Mouse (Mus musculus) heart, embryonic 15.5 days (tissue): ENCODE measurements at regions not wholly inside any gene's neighbourhood (a gene's known extent, or its start where the extent isn't known, plus 50 kb on each side); places are given as distances from the start of the nearest gene placed in this dataset.

Experiments used
- ATAC-seq: fragments of 200-750 bp; cut with Nextera tagmentation; replicated peaks from 2 replicates; pipeline ENCODE4 v1.8.0; 2017; ENCODE audit warnings: low read depth, moderate TSS enrichment; ENCODE audit not compliant: insufficient number of reproducible peaks, insufficient read depth, low FRiP score
- H3K27ac ChIP-seq: fragments of 300-500 bp; sonication (generic); 2 replicates; pipeline ENCODE4 v1.5.1; 2015; ENCODE audit warnings: mild to moderate bottlenecking, inconsistent platforms
- H3K27me3 ChIP-seq: fragments of 300-500 bp; sonication (generic); 2 replicates; pipeline ENCODE4 v1.6.1; 2015; ENCODE audit warnings: inconsistent platforms
- H3K36me3 ChIP-seq: fragments of 300-500 bp; sonication (generic); 2 replicates; pipeline ENCODE4 v1.6.1; 2015; ENCODE audit warnings: mild to moderate bottlenecking, inconsistent platforms
- H3K4me1 ChIP-seq: fragments of 300-500 bp; sonication (generic); replicated peaks from 2 replicates; pipeline ENCODE4 v1.6.1; 2015; ENCODE audit warnings: inconsistent platforms
- H3K4me2 ChIP-seq: fragments of 300-500 bp; sonication (generic); 2 replicates; pipeline ENCODE4 v1.6.1; 2015; ENCODE audit warnings: inconsistent platforms, mild to moderate bottlenecking, moderate library complexity
- H3K4me3 ChIP-seq: fragments of 300-500 bp; sonication (generic); 2 replicates; pipeline ENCODE4 v1.5.1; 2015; ENCODE audit warnings: mild to moderate bottlenecking, inconsistent platforms
- H3K9ac ChIP-seq: fragments of 300-500 bp; sonication (generic); 2 replicates; pipeline ENCODE4 v1.6.1; 2015; ENCODE audit warnings: mild to moderate bottlenecking, inconsistent platforms
- H3K9me3 ChIP-seq: fragments of 300-500 bp; sonication (generic); replicated peaks from 2 replicates; pipeline ENCODE4 v1.6.1; 2016; ENCODE audit warnings: inconsistent platforms
- WGBS: fragments of 180-500 bp; shearing (Covaris S2); methylation state at CpG from one replicate; pipeline ENCODE4 v1.1.7; 2015; ENCODE audit warnings: mixed read lengths; 5-methylcytosine and 5-hydroxymethylcytosine counted together

GRCm38 (mm10) chr2:30684461-30684860, 89.6 kb downstream of the Cstad start:
- H3K4me3 ChIP-seq = no peak overlapping the region
- no peaks in the 10 kb centered on the region for H3K27me3 ChIP-seq
- WGBS = 87% methylated on average over 6 of the region's 6 CpGs
- no peak overlapping the region for H3K4me2 ChIP-seq
- peak overlapping the region; percentile 76 for H3K27ac ChIP-seq
- H3K9ac ChIP-seq = no peak overlapping the region
- H3K4me1 ChIP-seq = peaks cover 45% of the 10 kb centered on the region
- ATAC-seq = no peak
- H3K9me3 ChIP-seq = no peaks in the 10 kb centered on the region
- H3K36me3 ChIP-seq = no peaks in the 10 kb centered on the region

GRCm38 (mm10) chr2:30682146-30682825, 87.4 kb downstream of the Cstad start:
- 57% methylated on average over 5 of the region's 5 CpGs for WGBS
- Histone ChIP-seq H3K36me3 (no peaks in the 10 kb centered on the region), H3K27me3 (no peaks in the 10 kb centered on the region), H3K4me2 (no peak overlapping the region), H3K27ac (peak overlapping the region; percentile 10; the same call in 1 of the 2 replicates), H3K4me1 (peaks cover 53% of the 10 kb centered on the region), H3K4me3 (no peak overlapping the region), H3K9me3 (no peaks in the 10 kb centered on the region), H3K9ac (no peak overlapping the region)
- no peak for ATAC-seq

- 52% methylated on average over 2 of the region's 2 CpGs for WGBS
- H3K27me3 ChIP-seq = no peaks in the 10 kb centered on the region
- peak overlapping the region; percentile 25; the same call in 1 of the 2 replicates for H3K27ac ChIP-seq
- no peak overlapping the region for H3K9ac ChIP-seq
- H3K4me2 ChIP-seq = no peak overlapping the region
- no peaks in the 10 kb centered on the region for H3K36me3 ChIP-seq
- H3K4me1 ChIP-seq = peaks cover 51% of the 10 kb centered on the region
- H3K4me3 ChIP-seq = no peak overlapping the region
- ATAC-seq = no peak
- H3K9me3 ChIP-seq = no peaks in the 10 kb centered on the region
Observed at GRCm38 (mm10) chr2:30681642-30682041, 86.8 kb downstream of the Cstad start.

- Histone ChIP-seq H3K4me1 (peaks cover 38% of the 10 kb centered on the region), H3K27ac (peak overlapping the region; percentile 11), H3K27me3 (no peaks in the 10 kb centered on the region), H3K4me2 (no peak overlapping the region), H3K4me3 (no peak overlapping the region), H3K9ac (no peak overlapping the region), H3K36me3 (no peaks in the 10 kb centered on the region), H3K9me3 (no peaks in the 10 kb centered on the region)
- ATAC-seq = no peak
Observed at GRCm38 (mm10) chr2:30679041-30679440, 84.2 kb downstream of the Cstad start.

GRCm38 (mm10) chr2:30677498-30677897, 82.7 kb downstream of the Cstad start:
- peaks cover 38% of the 10 kb centered on the region for H3K4me1 ChIP-seq
- peak overlapping the region; percentile 64 for H3K4me2 ChIP-seq
- no peaks in the 10 kb centered on the region for H3K36me3 ChIP-seq
- 3% methylated on average over 5 of the region's 5 CpGs for WGBS
- H3K9me3 ChIP-seq = no peaks in the 10 kb centered on the region
- ATAC-seq = peak; percentile 41; the same call in 1 of the 2 replicates
- no peaks in the 10 kb centered on the region for H3K27me3 ChIP-seq
- peak overlapping the region; percentile 33 for H3K4me3 ChIP-seq
- H3K9ac ChIP-seq = peak overlapping the region; percentile 57
- peak overlapping the region; percentile 99 for H3K27ac ChIP-seq

GRCm38 (mm10) chr2:30676833-30677459, 82.1 kb downstream of the Cstad start:
- Histone ChIP-seq H3K9me3 (no peaks in the 10 kb centered on the region), H3K4me3 (peak overlapping the region; percentile 33), H3K4me1 (peaks cover 33% of the 10 kb centered on the region), H3K36me3 (no peaks in the 10 kb centered on the region), H3K9ac (peak overlapping the region; percentile 57), H3K4me2 (peak overlapping the region; percentile 64), H3K27ac (peak overlapping the region; percentile 99), H3K27me3 (no peaks in the 10 kb centered on the region)
- ATAC-seq = peak; percentile 83
- WGBS = under 1% methylated on average over 44 of the region's 44 CpGs

GRCm38 (mm10) chr2:30676450-30676832, 81.6 kb downstream of the Cstad start:
- H3K4me2 ChIP-seq = peak overlapping the region; percentile 64
- WGBS = 6% methylated on average over 7 of the region's 7 CpGs
- H3K4me3 ChIP-seq = peak overlapping the region; percentile 33
- H3K27ac ChIP-seq = peak overlapping the region; percentile 99
- no peaks in the 10 kb centered on the region for H3K9me3 ChIP-seq
- peaks cover 29% of the 10 kb centered on the region for H3K4me1 ChIP-seq
- peak; percentile 40; the same call in 1 of the 2 replicates for ATAC-seq
- H3K9ac ChIP-seq = peak overlapping the region; percentile 25; the same call in 1 of the 2 replicates
- H3K27me3 ChIP-seq = no peaks in the 10 kb centered on the region
- no peaks in the 10 kb centered on the region for H3K36me3 ChIP-seq

GRCm38 (mm10) chr2:30675839-30676238, 81.0 kb downstream of the Cstad start:
- no peaks in the 10 kb centered on the region for H3K36me3 ChIP-seq
- no peak overlapping the region for H3K4me2 ChIP-seq
- peaks cover 28% of the 10 kb centered on the region for H3K4me1 ChIP-seq
- no peaks in the 10 kb centered on the region for H3K9me3 ChIP-seq
- ATAC-seq = no peak
- no peak overlapping the region for H3K9ac ChIP-seq
- no peaks in the 10 kb centered on the region for H3K27me3 ChIP-seq
- WGBS = 75% methylated on average over 2 of the region's 2 CpGs
- no peak overlapping the region for H3K4me3 ChIP-seq
- 0 out of 2 replicates have a peak overlapping the region, but pooled peaks have one; percentile 99 for H3K27ac ChIP-seq

- no peak overlapping the region for H3K27ac ChIP-seq
- no peaks in the 10 kb centered on the region for H3K9me3 ChIP-seq
- 65% methylated on average over 5 of the region's 5 CpGs for WGBS
- no peak overlapping the region for H3K9ac ChIP-seq
- peaks cover 31% of the 10 kb centered on the region for H3K4me1 ChIP-seq
- H3K36me3 ChIP-seq = no peaks in the 10 kb centered on the region
- no peak overlapping the region for H3K4me2 ChIP-seq
- ATAC-seq = no peak
- H3K4me3 ChIP-seq = no peak overlapping the region
- H3K27me3 ChIP-seq = no peaks in the 10 kb centered on the region
Observed at GRCm38 (mm10) chr2:30670836-30671586, 76.2 kb downstream of the Cstad start.

GRCm38 (mm10) chr2:30667468-30667867, 72.6 kb downstream of the Cstad start:
- Histone ChIP-seq H3K27ac (peak overlapping the region; percentile 90), H3K4me3 (no peak overlapping the region), H3K36me3 (no peaks in the 10 kb centered on the region), H3K4me1 (peaks cover 31% of the 10 kb centered on the region), H3K9me3 (no peaks in the 10 kb centered on the region), H3K9ac (peak overlapping the region; percentile 47), H3K27me3 (no peaks in the 10 kb centered on the region), H3K4me2 (peak overlapping the region; percentile 38)
- 10% methylated on average over 8 of the region's 8 CpGs for WGBS
- peak; percentile 91 for ATAC-seq

- H3K27me3 ChIP-seq = no peaks in the 10 kb centered on the region
- no peak overlapping the region for H3K9ac ChIP-seq
- WGBS = 70% methylated on average over 10 of the region's 10 CpGs
- H3K4me3 ChIP-seq = no peak overlapping the region
- H3K4me2 ChIP-seq = no peak overlapping the region
- no peak for ATAC-seq
- H3K9me3 ChIP-seq = no peaks in the 10 kb centered on the region
- no peak overlapping the region for H3K27ac ChIP-seq
- H3K4me1 ChIP-seq = peaks cover 44% of the 10 kb centered on the region
- H3K36me3 ChIP-seq = no peaks in the 10 kb centered on the region
Observed at GRCm38 (mm10) chr2:30661147-30661546, 66.3 kb downstream of the Cstad start.
